Mouse (Mus musculus) CH12.LX (cell line): ENCODE data around the gene Crocc. TPM values are rescaled to one million over a fixed set of nuclear protein-coding genes. Genes with fewer than 3 reads are reported as not detected.

ENCODE experiments used
- DNase-seq: peaks from one replicate; pipeline ENCODE4 v3.0.0-alpha.2; 2013; ENCODE audit errors: extremely low read depth
- H3K27ac ChIP-seq: 2 replicates; pipeline ENCODE4 v1.5.1; 2012; ENCODE audit warnings: low read depth, mild to moderate bottlenecking, control low read depth, moderate library complexity; ENCODE audit not compliant: insufficient read depth
- H3K27me3 ChIP-seq: replicated peaks from 2 replicates; pipeline ENCODE3; 2012; ENCODE audit warnings: inconsistent platforms
- H3K36me3 ChIP-seq, 2 experiments: replicated peaks in 1 of 2; 2 replicates each; pipeline versions ENCODE3 to v1.6.1; 2012; ENCODE audit warnings: inconsistent platforms in 1 of 2, low read length in 1 of 2, mild to moderate bottlenecking in 1 of 2, mixed read lengths in 1 of 2, moderate library complexity in 1 of 2; ENCODE audit not compliant: control insufficient read depth in 1 of 2, insufficient read depth in 1 of 2
- H3K4me1 ChIP-seq, 2 experiments: 2 replicates each; pipeline ENCODE4 v1.6.1; 2012; ENCODE audit warnings: inconsistent platforms in 1 of 2, moderate library complexity in 1 of 2; ENCODE audit not compliant: insufficient read depth in 2 of 2, control insufficient read depth in 1 of 2
- H3K4me2 ChIP-seq: 2 replicates; pipeline ENCODE4 v1.6.1; 2012; ENCODE audit warnings: low read depth, mild to moderate bottlenecking, control low read depth; ENCODE audit not compliant: poor library complexity, insufficient read depth, severe bottlenecking
- H3K4me3 ChIP-seq, 3 experiments: fragments of 150-350 bp in 1 of 3; sonication (generic) in 1 of 3; replicated peaks in 1 of 3; 2 replicates each; pipeline versions ENCODE3 to v1.5.1; 2011 to 2012; ENCODE audit warnings: low read depth in 2 of 3, low read length in 2 of 3, mild to moderate bottlenecking in 2 of 3, moderate library complexity in 2 of 3, control low read depth in 1 of 3, improper control_type of control experiment in 1 of 3, inconsistent platforms in 1 of 3, mixed read lengths in 1 of 3; ENCODE audit not compliant: poor library complexity in 1 of 3
- H3K79me2 ChIP-seq: replicated peaks from 2 replicates; pipeline ENCODE4 v1.6.1; 2012; ENCODE audit warnings: mild to moderate bottlenecking, moderate library complexity; ENCODE audit not compliant: control insufficient read depth, poor library complexity, insufficient read depth, severe bottlenecking; ENCODE audit errors: extremely low read depth
- H3K9ac ChIP-seq: 2 replicates; pipeline ENCODE4 v1.6.1; 2012; ENCODE audit warnings: low read depth, mild to moderate bottlenecking, control low read depth, moderate library complexity; ENCODE audit not compliant: insufficient read depth
- H3K9me3 ChIP-seq: replicated peaks from 2 replicates; pipeline ENCODE3; 2012; ENCODE audit warnings: low read length, inconsistent platforms, mixed read lengths
- BHLHE40 ChIP-seq: IDR thresholded peaks from 2 replicates; pipeline ENCODE4 v1.6.1; 2011; ENCODE audit warnings: mild to moderate bottlenecking, low read depth, low read length, improper control_type of control experiment
- CHD1 ChIP-seq: IDR thresholded peaks from 2 replicates; pipeline ENCODE4 v1.6.1; 2012; ENCODE audit warnings: low read depth, low read length, improper control_type of control experiment, inconsistent platforms
- CHD2 ChIP-seq: IDR thresholded peaks from 2 replicates; pipeline ENCODE4 v1.6.1; 2011; ENCODE audit warnings: low read length, improper control_type of control experiment
- CTCF ChIP-seq, 2 experiments: IDR thresholded peaks in 1 of 2; conservative IDR thresholded peaks in 1 of 2; 2 replicates each; pipeline ENCODE4 v1.5.1; 2011 to 2012; ENCODE audit warnings: low read depth in 2 of 2, low read length in 2 of 2, improper control_type of control experiment in 1 of 2, inconsistent platforms in 1 of 2, mild to moderate bottlenecking in 1 of 2, moderate library complexity in 1 of 2
- ELF1 ChIP-seq: IDR thresholded peaks from 2 replicates; pipeline ENCODE4 v1.6.1; 2014; ENCODE audit warnings: low read depth, mild to moderate bottlenecking, inconsistent platforms, low read length, improper control_type of control experiment
- EP300 ChIP-seq: IDR thresholded peaks from 2 replicates; pipeline ENCODE4 v1.6.1; 2011; ENCODE audit warnings: low read length, improper control_type of control experiment
- ETS1 ChIP-seq: conservative IDR thresholded peaks from 2 replicates; pipeline ENCODE4 v1.6.1; 2012; ENCODE audit warnings: low read depth, mild to moderate bottlenecking, inconsistent platforms, low read length, improper control_type of control experiment, moderate library complexity
- GABPA ChIP-seq: IDR thresholded peaks from 2 replicates; pipeline ENCODE4 v1.6.1; 2012; ENCODE audit warnings: low read depth, low read length, improper control_type of control experiment, inconsistent platforms; ENCODE audit not compliant: insufficient replicate concordance
- HCFC1 ChIP-seq: IDR thresholded peaks from 2 replicates; pipeline ENCODE4 v1.6.1; 2012; ENCODE audit warnings: low read depth, mild to moderate bottlenecking, inconsistent platforms, low read length, improper control_type of control experiment
- IRF4 ChIP-seq: IDR thresholded peaks from 2 replicates; pipeline ENCODE4 v1.6.1; 2014; ENCODE audit warnings: low read depth, mild to moderate bottlenecking, inconsistent platforms, low read length, improper control_type of control experiment
- JUN ChIP-seq: IDR thresholded peaks from 2 replicates; pipeline ENCODE4 v1.6.1; 2011; ENCODE audit warnings: low read depth, mild to moderate bottlenecking, low read length, improper control_type of control experiment, moderate library complexity; ENCODE audit not compliant: insufficient read depth
- JUND ChIP-seq: conservative IDR thresholded peaks from 2 replicates; pipeline ENCODE4 v1.6.1; 2011; ENCODE audit warnings: low read depth, low read length, improper control_type of control experiment
- KAT2A ChIP-seq: IDR thresholded peaks from 2 replicates; pipeline ENCODE4 v1.6.1; 2012; ENCODE audit warnings: low read length, improper control_type of control experiment, inconsistent platforms; ENCODE audit not compliant: insufficient replicate concordance
- MAFK ChIP-seq: IDR thresholded peaks from 2 replicates; pipeline ENCODE4 v1.6.1; 2011; ENCODE audit warnings: low read length, improper control_type of control experiment; ENCODE audit not compliant: insufficient replicate concordance
- MAX ChIP-seq: IDR thresholded peaks from 2 replicates; pipeline ENCODE4 v1.6.1; 2011; ENCODE audit warnings: low read length, improper control_type of control experiment
- MAZ ChIP-seq: IDR thresholded peaks from 2 replicates; pipeline ENCODE4 v1.6.1; 2012; ENCODE audit warnings: low read depth, mild to moderate bottlenecking, inconsistent platforms, low read length, improper control_type of control experiment, moderate library complexity
- MEF2A ChIP-seq: IDR thresholded peaks from 2 replicates; pipeline ENCODE4 v1.6.1; 2014; ENCODE audit warnings: low read depth, mild to moderate bottlenecking, inconsistent platforms, low read length, improper control_type of control experiment, borderline replicate concordance
- MXI1 ChIP-seq: IDR thresholded peaks from 2 replicates; pipeline ENCODE4 v1.6.1; 2011; ENCODE audit warnings: mild to moderate bottlenecking, low read depth, low read length, improper control_type of control experiment
- MYC ChIP-seq: IDR thresholded peaks from 2 replicates; pipeline ENCODE4 v1.6.1; 2011; ENCODE audit warnings: low read depth, mild to moderate bottlenecking, improper control_type of control experiment, low read length
- NRF1 ChIP-seq: IDR thresholded peaks from 2 replicates; pipeline ENCODE4 v1.6.1; 2014; ENCODE audit warnings: low read depth, mild to moderate bottlenecking, inconsistent platforms, low read length, improper control_type of control experiment, moderate library complexity
- PAX5 ChIP-seq: IDR thresholded peaks from 2 replicates; pipeline ENCODE4 v1.6.1; 2012; ENCODE audit warnings: low read length, inconsistent platforms, mixed read lengths
- POLR2A ChIP-seq: IDR thresholded peaks from 2 replicates; pipeline ENCODE4 v1.6.1; 2011; ENCODE audit warnings: low read depth, mild to moderate bottlenecking, improper control_type of control experiment, low read length
- RAD21 ChIP-seq: IDR thresholded peaks from 2 replicates; pipeline ENCODE4 v1.6.1; 2011; ENCODE audit warnings: low read depth, mild to moderate bottlenecking, low read length, improper control_type of control experiment, moderate library complexity
- RCOR1 ChIP-seq: conservative IDR thresholded peaks from 2 replicates; pipeline ENCODE4 v1.6.1; 2012; ENCODE audit warnings: low read depth, mild to moderate bottlenecking, inconsistent platforms, low read length, improper control_type of control experiment
- SMC3 ChIP-seq: IDR thresholded peaks from 2 replicates; pipeline ENCODE4 v1.6.1; 2011; ENCODE audit warnings: low read depth, low read length, improper control_type of control experiment
- TBP ChIP-seq: conservative IDR thresholded peaks from 2 replicates; pipeline ENCODE4 v1.6.1; 2011; ENCODE audit warnings: low read depth, low read length, improper control_type of control experiment
- TCF12 ChIP-seq: IDR thresholded peaks from 2 replicates; pipeline ENCODE4 v1.6.1; 2014; ENCODE audit warnings: low read depth, mild to moderate bottlenecking, inconsistent platforms, low read length, improper control_type of control experiment
- UBTF ChIP-seq: IDR thresholded peaks from 2 replicates; pipeline ENCODE4 v1.6.1; 2012; ENCODE audit warnings: low read depth, mild to moderate bottlenecking, inconsistent platforms, low read length, improper control_type of control experiment, moderate library complexity
- USF1 ChIP-seq: IDR thresholded peaks from 2 replicates; pipeline ENCODE4 v1.6.1; 2014; ENCODE audit warnings: low read depth, mild to moderate bottlenecking, inconsistent platforms, low read length, improper control_type of control experiment
- USF2 ChIP-seq: conservative IDR thresholded peaks from 2 replicates; pipeline ENCODE4 v1.6.1; 2011; ENCODE audit warnings: low read depth, low read length, improper control_type of control experiment
- dilution Hi-C: fragments of 300-500 bp; cut with MboI; formaldehyde crosslinking; loops from 2 replicates; pipeline ENCODE4 v1.14.3; 2020; ENCODE audit warnings: low sequenced_read_pairs; ENCODE audit not compliant: extremely low pct_unique_long_range_greater_than_20kb, extremely low pct_ligation_motif_present
- in situ Hi-C: fragments of 300-500 bp; cut with MboI; formaldehyde crosslinking; loops from 3 replicates; pipeline ENCODE4 v1.14.3; 2019; ENCODE audit warnings: low sequenced_read_pairs, low pct_ligation_motif_present, low pct_unique_long_range_greater_than_20kb, mixed read lengths
- polyA plus RNA-seq: library from polyadenylated mRNA; unstranded; fragments of >175 nt; gene quantifications from 2 replicates; pipeline ENCODE4 v1.2.1, GENCODE M21; 2012; ENCODE audit warnings: low read depth; ENCODE audit not compliant: insufficient read length
- total RNA-seq, 2 experiments: library from RNA; depleted of rRNA; stranded (reverse); fragments of 300-350 nt in 1 of 2; fragments of >200 nt in 1 of 2; gene quantifications; 2 replicates each; pipeline ENCODE4 v1.2.3; 2012 to 2014

Crocc gene
- total and polyA plus RNA-seq, 3 experiments, result 3.5 to 8.3 (median 4.8) TPM

GRCm38 (mm10) chr4:140983442-140983841 is 76.9 kb downstream of the Crocc start:
- Histone ChIP-seq H3K79me2 (peaks cover 5% of the 10 kb centered on the region; the same call in 1 of the 2 replicates), H3K4me3 (peak overlapping the region in 1 of 3 experiments; percentile 9), H3K27ac (peak overlapping the region; percentile 74), H3K36me3 (peaks cover 13 to 27% of the 10 kb centered on the region in 2 experiments), H3K9me3 (peaks cover 23% of the 10 kb centered on the region), H3K27me3 (peaks cover 3% of the 10 kb centered on the region), H3K9ac (no peak overlapping the region), H3K4me1 (peaks cover 13 to 40% of the 10 kb centered on the region in 2 experiments), H3K4me2 (peak overlapping the region; percentile 1; the same call in 1 of the 2 replicates)
- in situ Hi-C loops (no loop called here), dilution Hi-C loops (no loop called here)
- DNase-seq, result peak; percentile 95
- TF ChIP-seq MAFK (0 out of 2 replicates have a peak, but pooled peaks have one; percentile 52), HCFC1 (no peak; the same call in 1 of the 2 replicates), JUN (peak; percentile 19; the same call in 1 of the 2 replicates), JUND (no peak), GABPA (no peak), NRF1 (peak; percentile 27; the same call in 1 of the 2 replicates), IRF4 (peak; percentile 91), TCF12 (peak; percentile 100), RAD21 (no peak), MXI1 (peak; percentile 67; the same call in 1 of the 2 replicates), TBP (0 out of 2 replicates have a peak, but pooled peaks have one; percentile 33), RCOR1 (peak; percentile 87), MEF2A (peak; percentile 88), CHD1 (no peak), EP300 (peak; percentile 92), KAT2A (no peak), ELF1 (peak; percentile 17; the same call in 1 of the 2 replicates), USF1 (peak; percentile 27), POLR2A (no peak), MAX (peak; percentile 61), ETS1 (peak; percentile 91), SMC3 (no peak), BHLHE40 (peak; percentile 100), PAX5 (no peak), CHD2 (peak; percentile 68; the same call in 1 of the 2 replicates), UBTF (peak; percentile 77; the same call in 1 of the 2 replicates), MYC (peak; percentile 73; the same call in 1 of the 2 replicates), CTCF (conservative IDR thresholded peaks at IDR 0.05 in 1 of 2, IDR thresholded peaks at IDR 0.05 in 1 of 2; ENCODE audit: low read depth in 2 of 2, low read length in 2 of 2) (no peak), MAZ (0 out of 2 replicates have a peak, but pooled peaks have one; percentile 66), USF2 (no peak)
